Mouse (Mus musculus): Measurements from ENCODE around the gene Ppp2r3d.

DNA sequence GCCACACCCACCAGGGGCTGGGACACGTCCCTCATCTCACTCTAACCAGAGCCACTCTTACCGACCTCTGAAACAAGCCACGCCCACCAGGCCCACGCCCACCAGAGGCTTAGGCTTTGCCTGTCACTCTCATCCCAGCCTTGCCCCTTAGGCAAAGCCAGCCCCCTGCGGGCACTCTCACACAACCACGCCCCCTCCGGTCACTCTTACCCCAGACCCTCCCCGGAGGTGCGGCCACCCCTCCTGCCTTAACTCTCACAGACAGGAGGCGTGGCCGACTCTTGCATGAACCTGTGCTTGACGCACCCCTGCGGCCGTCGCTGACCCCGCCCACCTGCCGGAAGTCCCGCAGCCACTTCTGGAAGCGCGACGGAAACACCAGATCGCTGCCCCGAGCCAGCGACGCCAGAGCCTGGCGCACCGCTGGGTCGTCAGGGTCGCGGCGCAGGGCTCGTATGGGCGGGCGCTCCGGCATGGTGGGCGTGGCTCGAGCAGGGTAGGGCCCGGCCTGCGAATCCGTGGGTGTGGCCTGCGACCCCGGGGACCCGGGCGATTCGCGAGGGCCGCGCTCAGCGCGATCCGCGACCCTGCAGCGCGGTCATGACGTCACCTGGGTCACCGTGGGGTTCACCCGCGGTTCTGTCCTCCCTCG lies 53.7 kb downstream of the Ppp2r3d start:
- TF ChIP-seq CTCF (IDR thresholded peaks at IDR 0.05 in 2 of 3, conservative IDR thresholded peaks at IDR 0.05 in 1 of 3; ENCODE audit: control insufficient read depth in 1 of 3, insufficient read depth in 1 of 3, low read depth in 2 of 3, low read length in 3 of 3, poor library complexity in 1 of 3, severe bottlenecking in 1 of 3) = 0 out of 6 replicates have a peak, but pooled peaks of 1 of the 3 experiments have one; percentile 1
- peak; percentile 41; the same call in 1 of the 2 replicates for TF ChIP-seq MXI1 (IDR thresholded peaks at IDR 0.05; ENCODE audit: low read depth, low read length)
- no peak; a peak in 1 of 4 replicates for TF ChIP-seq POLR2A (IDR thresholded peaks at IDR 0.05; ENCODE audit: control insufficient read depth in 1 of 2, insufficient read depth in 1 of 2, low read depth in 1 of 2, low read length in 2 of 2, poor library complexity in 1 of 2)
- TF ChIP-seq NELFE (IDR thresholded peaks at IDR 0.05; ENCODE audit: low read depth, low read length) = peak; percentile 53
- peak; percentile 40; the same call in 1 of the 2 replicates for TF ChIP-seq MYC (IDR thresholded peaks at IDR 0.05; ENCODE audit: low read depth, low read length)
- TF ChIP-seq E2F4 (IDR thresholded peaks at IDR 0.05; ENCODE audit: borderline replicate concordance, low read depth, low read length) = no peak
- no peak for TF ChIP-seq EP300 (IDR thresholded peaks at IDR 0.05; ENCODE audit: low read depth in 1 of 2, low read length in 2 of 2)
- TF ChIP-seq ETS1 (IDR thresholded peaks at IDR 0.05; ENCODE audit: low read depth, low read length) = 0 out of 2 replicates have a peak, but pooled peaks have one; percentile 12
- no peak; the same call in 1 of the 2 replicates for TF ChIP-seq MAX (IDR thresholded peaks at IDR 0.05; ENCODE audit: low read length)
- no peak for TF ChIP-seq TBP (IDR thresholded peaks at IDR 0.05; ENCODE audit: low read depth, low read length)
- TF ChIP-seq CHD2 (IDR thresholded peaks at IDR 0.05; ENCODE audit: low read length) = no peak

All from MEL (cell line).